Mouse (Mus musculus) frontal cortex, postnatal 10 days (tissue): ENCODE measurements at regions not wholly inside any gene's neighbourhood (a gene's known extent, or its start where the extent isn't known, plus 50 kb on each side); places are given as distances from the start of the nearest gene placed in this dataset.

ENCODE experiments used
- DNase-seq, 2 experiments: peaks; one replicate each; pipeline ENCODE4 v3.0.0; 2022; ENCODE audit warnings: low spot score in 2 of 2, mixed read lengths in 1 of 2

GRCm38 (mm10) chr8:64421502-64422199 is 215.6 kb upstream of the Tll1 start:
- no peak for DNase-seq

GRCm38 (mm10) chr8:64412488-64413188 is 206.6 kb upstream of the Tll1 start:
- no peak for DNase-seq

- DNase-seq, result no peak
Observed at GRCm38 (mm10) chr8:64406775-64407490, 200.9 kb upstream of the Tll1 start.

- DNase-seq, result no peak
Observed at GRCm38 (mm10) chr8:64399554-64399953, 193.5 kb upstream of the Tll1 start.

GRCm38 (mm10) chr8:64397876-64398275 is 191.8 kb upstream of the Tll1 start:
- DNase-seq, result no peak

- no peak for DNase-seq
Observed at GRCm38 (mm10) chr8:64395816-64396215, 189.7 kb upstream of the Tll1 start.

GRCm38 (mm10) chr8:64389488-64389887 is 183.4 kb upstream of the Tll1 start:
- no peak for DNase-seq

GRCm38 (mm10) chr8:64388299-64388698 is 182.2 kb upstream of the Tll1 start:
- DNase-seq, result no peak

GRCm38 (mm10) chr8:64379732-64380349 is 173.8 kb upstream of the Tll1 start:
- DNase-seq, result no peak

- no peak for DNase-seq
Observed at GRCm38 (mm10) chr8:64377830-64378229, 171.8 kb upstream of the Tll1 start.

GRCm38 (mm10) chr8:64375509-64375908 is 169.4 kb upstream of the Tll1 start:
- DNase-seq, result no peak

GRCm38 (mm10) chr8:64374980-64375379 is 168.9 kb upstream of the Tll1 start:
- DNase-seq, result no peak

GRCm38 (mm10) chr8:64369973-64370372 is 163.9 kb upstream of the Tll1 start:
- DNase-seq, result no peak

GRCm38 (mm10) chr8:64367906-64368305 is 161.8 kb upstream of the Tll1 start:
- DNase-seq, result no peak

- DNase-seq, result no peak
Observed at GRCm38 (mm10) chr8:64366974-64367266, 160.8 kb upstream of the Tll1 start.

- DNase-seq, result no peak
Observed at GRCm38 (mm10) chr8:64366226-64366973, 160.3 kb upstream of the Tll1 start.

- no peak for DNase-seq
Observed at GRCm38 (mm10) chr8:64357092-64357491, 151.0 kb upstream of the Tll1 start.

GRCm38 (mm10) chr8:64348082-64348646 is 142.1 kb upstream of the Tll1 start:
- no peak for DNase-seq

- DNase-seq, result no peak
Observed at GRCm38 (mm10) chr8:64347490-64347889, 141.4 kb upstream of the Tll1 start.

GRCm38 (mm10) chr8:64346428-64346827 is 140.4 kb upstream of the Tll1 start:
- no peak for DNase-seq

- no peak for DNase-seq
Observed at GRCm38 (mm10) chr8:64344933-64345332, 138.9 kb upstream of the Tll1 start.
